In the genomic region with DNA sequence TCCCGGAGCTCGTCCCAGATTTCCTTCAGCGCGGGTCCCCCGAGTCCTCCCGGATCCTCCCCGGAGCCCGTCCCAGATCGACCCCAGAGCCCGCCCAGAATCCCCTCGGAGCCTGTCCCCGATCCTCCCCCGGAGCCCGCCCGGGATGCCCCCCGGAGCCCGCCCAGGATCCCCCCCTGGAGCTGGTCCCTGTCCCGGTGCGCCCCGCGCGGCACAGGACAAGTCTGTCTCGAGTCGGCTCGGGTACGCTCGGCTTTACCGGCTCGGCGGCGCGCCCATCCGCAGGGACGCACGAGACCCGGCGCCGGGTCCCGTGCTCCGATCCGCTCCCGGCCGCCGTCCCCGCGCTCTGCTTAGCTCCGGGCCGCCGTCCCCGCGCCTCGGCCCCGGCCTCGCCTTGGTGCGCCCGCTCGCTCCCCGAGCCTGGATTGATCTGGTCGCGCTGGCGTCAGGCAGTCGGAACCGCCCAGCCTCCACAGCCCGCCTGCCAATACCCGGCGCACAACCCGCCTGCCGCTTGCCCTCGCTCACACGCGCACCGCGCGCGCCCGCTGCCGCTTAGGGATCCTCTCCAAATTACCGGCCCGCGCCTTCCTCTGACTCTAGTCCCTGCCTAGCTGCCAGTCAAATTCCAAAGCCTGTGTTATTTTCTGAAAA, we compare ENCODE assay signal across 7 mouse cellular contexts. TPM values are rescaled to one million over a fixed set of nuclear protein-coding genes. Genes with fewer than 3 reads are reported as not detected.
A peak's percentile ranks its signal among the peaks of the same experiment; 100 is the strongest.
DNase-seq lines count a peak whose midpoint lies in the region; ATAC-seq and TF ChIP-seq lines count a peak whose summit lies in the region.

Gene Smad1 (minus strand): TSS at position 525 of the 657 bp plus-strand sequence.

- no peak for TF ChIP-seq EP300 in heart, adult 2 months (IDR thresholded peaks at IDR 0.05; ENCODE audit: insufficient read depth, low read depth, low read length)

- ATAC-seq in embryonic facial prominence, embryonic 11.5 days (replicated peaks; ENCODE audit: insufficient number of reproducible peaks, low FRiP score, low TSS enrichment, low read depth): peak; percentile 92
- peak; percentile 92 for ATAC-seq in limb, embryonic 12.5 days (ENCODE audit: insufficient number of reproducible peaks, insufficient read depth, low FRiP score, low TSS enrichment, low read depth)
- peak; percentile 92 for ATAC-seq in midbrain, embryonic 14.5 days (ENCODE audit: low FRiP score, low TSS enrichment)

- H3K4me1 ChIP-seq in embryonic facial prominence, embryonic 11.5 days (ENCODE audit: control insufficient read depth, insufficient read depth, low read length): no peaks in the 10 kb centered on the region
- H3K4me1 ChIP-seq in heart, adult 2 months (ENCODE audit: control insufficient read depth, insufficient read depth, low read length): peaks cover 8% of the 10 kb centered on the region
- peaks cover 28% of the 10 kb centered on the region for H3K4me1 ChIP-seq in limb, embryonic 12.5 days (replicated peaks)
- H3K4me1 ChIP-seq in midbrain, embryonic 14.5 days (ENCODE audit: control insufficient read depth, insufficient read depth, low read length): peaks cover 20% of the 10 kb centered on the region; the same call in 1 of the 2 replicates

- DNase-seq in adrenal gland, postnatal 10 days: peak; percentile 97
- peak; percentile 96 for DNase-seq in embryonic facial prominence, embryonic 11.5 days (ENCODE audit: low spot score)
- peak; percentile 96 for DNase-seq in heart, adult 2 months
- DNase-seq in kidney, adult 8-10 months: peak; percentile 93 to 96
- peak; percentile 97 for DNase-seq in midbrain, embryonic 14.5 days
- peak; percentile 53 for DNase-seq in spleen, adult 12 weeks (ENCODE audit: low spot score)

- peak within 1 kb of the TSS; percentile 98 for H3K4me3 ChIP-seq in embryonic facial prominence, embryonic 11.5 days (ENCODE audit: low read depth, low read length)
- peak within 1 kb of the TSS; percentile 79 for H3K4me3 ChIP-seq in heart, adult 2 months
- H3K4me3 ChIP-seq in limb, embryonic 12.5 days (replicated peaks): peak within 1 kb of the TSS; percentile 85
- peak within 1 kb of the TSS; percentile 92 for H3K4me3 ChIP-seq in midbrain, embryonic 14.5 days (replicated peaks; ENCODE audit: low read depth, low read length)

- TF ChIP-seq POLR2A in heart, adult 2 months (IDR thresholded peaks at IDR 0.05; ENCODE audit: insufficient read depth, low read depth, low read length): peak; percentile 74

- intact Hi-C loops in heart, adult 2 months (cut with DNase I): loop anchor here (1.0 to 10.0 kb wide), 7 partner anchors 18 to 374 kb away; partner anchors contain the start of genes Mmaa and Zfp827

- H3K27ac ChIP-seq in embryonic facial prominence, embryonic 11.5 days (replicated peaks; ENCODE audit: low read depth, low read length): peak within 1 kb of the TSS; percentile 94
- peak within 1 kb of the TSS; percentile 98 for H3K27ac ChIP-seq in heart, adult 2 months
- peak within 1 kb of the TSS; percentile 97 for H3K27ac ChIP-seq in limb, embryonic 12.5 days
- H3K27ac ChIP-seq in midbrain, embryonic 14.5 days (replicated peaks; ENCODE audit: low read depth, low read length): peak within 1 kb of the TSS; percentile 98

- no peaks in the 10 kb centered on the region for H3K36me3 ChIP-seq in embryonic facial prominence, embryonic 11.5 days (replicated peaks; ENCODE audit: control insufficient read depth, insufficient read depth, low read depth, low read length)
- H3K36me3 ChIP-seq in heart, adult 2 months (ENCODE audit: control insufficient read depth, insufficient read depth, low read length): peaks cover 2% of the 10 kb centered on the region; the same call in 1 of the 2 replicates
- no peaks in the 10 kb centered on the region for H3K36me3 ChIP-seq in limb, embryonic 12.5 days
- H3K36me3 ChIP-seq in midbrain, embryonic 14.5 days (ENCODE audit: control insufficient read depth, insufficient read depth, low read length): no peaks in the 10 kb centered on the region

- H3K9ac ChIP-seq in embryonic facial prominence, embryonic 11.5 days (replicated peaks; ENCODE audit: low read length): peak within 1 kb of the TSS; percentile 98
- peak within 1 kb of the TSS; percentile 99 for H3K9ac ChIP-seq in heart, adult 2 months (ENCODE audit: low read depth, low read length)
- H3K9ac ChIP-seq in limb, embryonic 12.5 days (replicated peaks): peak within 1 kb of the TSS; percentile 97
- peak within 1 kb of the TSS; percentile 98 for H3K9ac ChIP-seq in midbrain, embryonic 14.5 days (replicated peaks; ENCODE audit: low read length)

- peaks cover 3% of the 10 kb centered on the region for H3K79me2 ChIP-seq in heart, adult 2 months (replicated peaks; ENCODE audit: control insufficient read depth, insufficient read depth, low read length)

- H3K9me3 ChIP-seq in embryonic facial prominence, embryonic 11.5 days (replicated peaks; ENCODE audit: control insufficient read depth, low read length): no peaks in the 10 kb centered on the region
- no peaks in the 10 kb centered on the region for H3K9me3 ChIP-seq in limb, embryonic 12.5 days
- H3K9me3 ChIP-seq in midbrain, embryonic 14.5 days (ENCODE audit: control insufficient read depth, low read length): no peaks in the 10 kb centered on the region

- WGBS in embryonic facial prominence, embryonic 11.5 days: under 1% methylated on average over 71 of the region's 80 CpGs
- WGBS in heart, adult 2 months: under 1% methylated on average over 71 of the region's 80 CpGs
- under 1% methylated on average over 69 of the region's 80 CpGs for WGBS in limb, embryonic 12.5 days
- WGBS in midbrain, embryonic 14.5 days: under 1% methylated on average over 69 of the region's 80 CpGs

- peak within 1 kb of the TSS; percentile 47 for H3K4me2 ChIP-seq in embryonic facial prominence, embryonic 11.5 days (ENCODE audit: low read depth, low read length)
- peak within 1 kb of the TSS; percentile 77 for H3K4me2 ChIP-seq in limb, embryonic 12.5 days
- peak within 1 kb of the TSS; percentile 81 for H3K4me2 ChIP-seq in midbrain, embryonic 14.5 days (ENCODE audit: low read length)

- TF ChIP-seq CTCF in heart, adult 2 months (IDR thresholded peaks at IDR 0.05): no peak; the same call in 1 of the 2 replicates

- no peaks in the 10 kb centered on the region for H3K27me3 ChIP-seq in embryonic facial prominence, embryonic 11.5 days (ENCODE audit: control insufficient read depth, insufficient read depth, low read length)
- no peaks in the 10 kb centered on the region for H3K27me3 ChIP-seq in heart, adult 2 months (ENCODE audit: control insufficient read depth, insufficient read depth, low read length)
- H3K27me3 ChIP-seq in limb, embryonic 12.5 days: no peaks in the 10 kb centered on the region
- no peaks in the 10 kb centered on the region for H3K27me3 ChIP-seq in midbrain, embryonic 14.5 days (ENCODE audit: control insufficient read depth, insufficient read depth, low read length)

RNA-seq across cellular contexts. Expression of gene Smad1, which starts in this region (rescaled TPM):
- 10 to 100 TPM; 34.9 to 36.8 TPM for total RNA-seq in adrenal gland, postnatal 10 days (2021)
- polyA plus RNA-seq in embryonic facial prominence, embryonic 11.5 days (2014; fragmentation: Nextera tagmentation; extraction: Ambion mirVana): 62.1 and 63.5 TPM in 2 replicates
- 10 to 100 TPM; 12.7 to 14.0 TPM for total RNA-seq in heart, adult 2 months (2021)
- 18.0 and 18.7 TPM in 2 replicates for polyA plus RNA-seq in heart, adult 2 months (2012; rRNA removed)
- 46.3 and 52.8 TPM in 2 replicates for polyA plus RNA-seq in limb, embryonic 12.5 days (2016; fragmentation: Nextera tagmentation; extraction: Ambion mirVana)
- polyA plus RNA-seq in midbrain, embryonic 14.5 days (2014; fragmentation: Nextera tagmentation; extraction: Ambion mirVana): 67.5 and 82.4 TPM in 2 replicates

Comparison
In these comparisons a context has a peak if more than half of its experiments do, and no peak if none do; other contexts are left out.
1. Peak in every context shown above with its lines: DNase-seq, ATAC-seq, H3K4me3 ChIP-seq and H3K27ac ChIP-seq.